Mouse (Mus musculus) fibroblast of lung, adult 2 months (primary cell): ENCODE results near the gene Izumo1.
A peak's percentile ranks its signal among the peaks of the same experiment; 100 is the strongest.
"Not testable (repeated sequence)": the region's sequence is repeated elsewhere in the genome, so short reads cannot be mapped to it uniquely, and the experiment has no call there.

ENCODE experiments used
- DNase-seq: peaks from one replicate; pipeline ENCODE4 v3.0.0-alpha.2; 2011; ENCODE audit warnings: low read depth

Gene Izumo1

DNA sequence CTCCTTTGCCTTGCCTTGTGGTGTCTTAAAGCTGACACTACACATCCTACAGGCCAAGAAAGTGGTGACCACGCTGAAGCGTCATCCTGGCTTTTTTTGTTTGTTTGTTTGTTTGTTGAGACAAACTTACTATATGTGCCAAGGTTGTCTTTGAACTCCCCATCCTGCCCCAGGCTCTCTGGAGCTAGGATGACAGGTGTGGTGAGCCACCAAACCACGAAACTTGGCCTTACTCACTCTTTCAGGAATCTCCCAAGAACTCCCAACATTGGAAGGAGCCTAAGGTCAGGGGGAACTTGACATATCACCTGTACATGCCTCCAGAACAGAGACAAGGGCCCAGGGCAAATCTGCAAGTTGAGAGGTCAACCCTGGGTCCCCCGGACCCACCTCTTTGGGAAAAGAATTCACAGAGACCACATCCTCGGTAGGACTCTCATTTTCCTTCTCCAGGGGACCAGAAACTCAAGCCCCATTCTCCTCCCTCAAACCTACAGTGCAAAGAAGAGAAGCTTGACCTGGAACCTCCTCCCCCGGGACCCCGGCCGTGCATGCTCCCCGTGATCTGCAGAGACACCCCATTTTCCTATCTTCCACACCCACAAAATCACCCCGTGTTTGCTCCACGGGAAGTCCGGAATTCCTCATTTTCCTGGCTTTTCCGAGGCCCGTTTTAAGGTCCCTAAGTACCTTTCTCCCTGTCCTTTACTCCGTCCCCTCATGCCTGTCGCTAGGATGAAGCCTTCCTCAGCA, 21.1 kb downstream of the Izumo1 start:
- no peak for DNase-seq

DNA sequence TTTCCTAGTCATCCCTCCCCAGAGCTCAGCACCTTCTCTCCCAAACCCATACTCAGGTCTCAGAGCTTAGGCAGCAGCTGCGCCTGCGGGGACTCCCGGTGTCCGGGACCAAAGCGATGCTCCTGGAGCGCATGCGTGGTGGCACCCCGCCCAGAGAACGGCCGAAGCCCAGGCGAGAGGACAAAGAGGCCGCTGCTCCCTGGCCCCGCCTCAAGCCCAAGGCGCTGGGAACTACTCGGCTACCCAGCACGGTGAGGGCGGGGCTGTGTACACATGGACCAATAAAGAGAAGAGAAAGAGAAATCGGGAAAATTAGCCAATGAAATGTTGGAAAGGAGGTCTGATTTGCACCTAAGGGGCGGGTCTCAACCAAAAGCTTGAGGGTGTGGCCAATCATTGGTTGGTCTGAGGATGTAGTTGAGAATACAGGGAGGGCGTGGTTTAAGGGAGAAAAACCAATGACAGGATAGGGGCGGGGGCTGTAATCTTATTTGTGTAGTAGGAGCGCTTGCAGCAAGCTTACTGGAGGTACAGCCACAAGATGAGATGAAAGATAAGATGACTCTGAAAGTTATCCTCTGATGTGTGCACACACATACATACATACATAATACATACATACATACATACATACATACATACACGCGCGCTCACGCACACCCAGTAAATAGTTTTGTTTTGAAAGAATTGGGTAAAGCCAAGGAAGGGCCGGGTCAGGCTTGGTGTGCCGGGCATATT, 22.0 kb downstream of the Izumo1 start:
- peak; percentile 88 for DNase-seq

- no peak for DNase-seq
These were observed 22.6 kb downstream of the Izumo1 start for GRCm38 (mm10) chr7:45644183-45644582.

DNA sequence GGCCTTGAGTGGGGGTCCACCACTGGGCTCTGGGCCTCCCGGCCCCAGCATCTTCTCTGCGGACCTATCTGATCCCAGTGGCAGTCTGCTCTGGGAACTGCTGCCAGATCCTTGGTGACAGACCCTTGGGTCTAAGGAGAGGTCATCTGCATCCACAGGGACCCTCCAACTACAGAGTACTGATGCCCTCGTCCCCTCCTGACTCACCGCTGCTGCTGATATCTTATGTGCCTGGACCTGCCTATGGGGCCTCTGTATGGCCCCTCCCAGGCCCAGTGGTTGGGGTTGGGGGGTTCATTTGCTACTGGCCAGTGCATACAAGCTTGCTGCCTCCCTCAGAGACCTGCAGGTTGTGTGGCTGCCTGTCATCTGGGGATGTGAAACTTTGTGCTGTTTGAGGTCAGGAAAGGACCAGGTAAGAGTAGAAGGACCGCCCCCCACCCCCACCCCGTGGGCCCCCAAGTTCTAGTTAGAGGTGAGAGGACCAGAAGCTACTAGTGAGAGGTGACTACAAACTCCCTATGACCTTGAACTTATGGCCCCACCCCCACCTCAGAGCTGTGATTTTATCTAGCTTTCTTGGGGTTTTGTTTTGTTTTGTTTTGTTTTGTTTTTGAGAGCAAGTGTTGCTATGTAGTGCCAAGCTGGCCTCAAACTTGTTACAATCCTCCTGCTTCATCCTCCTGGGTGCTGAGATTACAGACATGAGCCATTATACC, 23.4 kb downstream of the Izumo1 start:
- no peak for DNase-seq

- DNase-seq: no peak
These were observed 24.0 kb downstream of the Izumo1 start for GRCm38 (mm10) chr7:45645591-45645971.

GRCm38 (mm10) chr7:45646671-45647070, 25.1 kb downstream of the Izumo1 start:
- DNase-seq: no peak

GRCm38 (mm10) chr7:45649351-45649750, 27.7 kb downstream of the Izumo1 start:
- no peak for DNase-seq

DNA sequence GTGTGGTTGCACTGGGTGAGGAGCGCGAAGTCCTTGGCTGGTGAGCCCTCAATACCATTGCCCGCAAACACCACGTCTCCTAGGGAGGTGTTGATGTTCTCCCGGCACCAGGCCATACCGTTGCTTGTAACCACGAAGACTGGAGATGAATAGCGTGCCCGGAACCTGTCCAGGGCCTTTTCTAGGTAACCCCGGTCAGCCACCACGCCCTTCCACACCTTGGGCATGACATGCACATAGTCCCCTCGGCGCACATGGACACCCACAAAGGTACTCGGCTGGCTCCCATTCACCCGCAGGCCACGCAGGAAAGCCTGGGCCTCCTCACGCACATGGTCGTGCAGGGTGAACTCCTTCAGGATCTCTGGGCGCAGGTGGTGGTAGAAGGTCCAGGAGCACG, 28.9 kb downstream of the Izumo1 start:
- DNase-seq: not testable (repeated sequence)

- no peak for DNase-seq
These were observed 32.9 kb downstream of the Izumo1 start for GRCm38 (mm10) chr7:45654424-45655047.

- DNase-seq: no peak
These were observed 39.3 kb downstream of the Izumo1 start for GRCm38 (mm10) chr7:45660746-45661478.

GRCm38 (mm10) chr7:45661702-45662101, 40.1 kb downstream of the Izumo1 start:
- not testable (repeated sequence) for DNase-seq

GRCm38 (mm10) chr7:45665303-45666138, 43.9 kb downstream of the Izumo1 start:
- no peak for DNase-seq

- no peak for DNase-seq
These were observed 44.5 kb downstream of the Izumo1 start, which contains the start of gene Fut2 for GRCm38 (mm10) chr7:45666161-45666560. Gene Fut2 (minus strand): TSS chr7:45666394.

- no peak for DNase-seq
These were observed 46.1 kb downstream of the Izumo1 start for GRCm38 (mm10) chr7:45667761-45668160.

GRCm38 (mm10) chr7:45668921-45669320, 47.3 kb downstream of the Izumo1 start:
- DNase-seq: no peak

GRCm38 (mm10) chr7:45677627-45678295, 56.1 kb downstream of the Izumo1 start:
- no peak for DNase-seq
